Mouse (Mus musculus): ENCODE measurements at regions not wholly inside any gene's neighbourhood (a gene's known extent, or its start where the extent isn't known, plus 50 kb on each side); places are given as distances from the start of the nearest gene placed in this dataset.

- Histone ChIP-seq H3K27me3 (ENCODE audit: control insufficient read depth, insufficient read depth, low read length) (no peaks in the 10 kb centered on the region), H3K9ac (replicated peaks; ENCODE audit: low read length) (no peak overlapping the region), H3K4me1 (ENCODE audit: control insufficient read depth, insufficient read depth, low read length) (no peaks in the 10 kb centered on the region), H3K36me3 (replicated peaks; ENCODE audit: control insufficient read depth, insufficient read depth, low read depth, low read length) (no peaks in the 10 kb centered on the region), H3K27ac (replicated peaks; ENCODE audit: low read depth, low read length) (no peak overlapping the region), H3K4me2 (ENCODE audit: low read depth, low read length) (no peak overlapping the region), H3K4me3 (ENCODE audit: low read depth, low read length) (no peak overlapping the region), H3K9me3 (replicated peaks; ENCODE audit: control insufficient read depth, low read length) (no peaks in the 10 kb centered on the region)
- no peak for ATAC-seq (replicated peaks; ENCODE audit: insufficient number of reproducible peaks, low FRiP score, low TSS enrichment, low read depth)
- no peak for DNase-seq (ENCODE audit: low spot score)
Measured at GRCm38 (mm10) chr9:61779165-61779564, 135.2 kb downstream of the Rplp1 start.

GRCm38 (mm10) chr9:61776446-61776845 is 137.9 kb downstream of the Rplp1 start:
- Histone ChIP-seq H3K27me3 (ENCODE audit: control insufficient read depth, insufficient read depth, low read length) (no peaks in the 10 kb centered on the region), H3K4me3 (ENCODE audit: low read depth, low read length) (no peak overlapping the region), H3K4me2 (ENCODE audit: low read depth, low read length) (no peak overlapping the region), H3K9me3 (replicated peaks; ENCODE audit: control insufficient read depth, low read length) (no peaks in the 10 kb centered on the region), H3K4me1 (ENCODE audit: control insufficient read depth, insufficient read depth, low read length) (no peaks in the 10 kb centered on the region), H3K27ac (replicated peaks; ENCODE audit: low read depth, low read length) (no peak overlapping the region), H3K9ac (replicated peaks; ENCODE audit: low read length) (no peak overlapping the region), H3K36me3 (replicated peaks; ENCODE audit: control insufficient read depth, insufficient read depth, low read depth, low read length) (no peaks in the 10 kb centered on the region)
- ATAC-seq (replicated peaks; ENCODE audit: insufficient number of reproducible peaks, low FRiP score, low TSS enrichment, low read depth), result no peak
- 95% methylated on average over 2 of the region's 2 CpGs for WGBS
- DNase-seq (ENCODE audit: low spot score), result no peak

GRCm38 (mm10) chr9:61770207-61770955 is 144.0 kb downstream of the Rplp1 start:
- Histone ChIP-seq H3K9ac (replicated peaks; ENCODE audit: low read length) (no peak overlapping the region), H3K4me1 (ENCODE audit: control insufficient read depth, insufficient read depth, low read length) (no peaks in the 10 kb centered on the region), H3K4me3 (ENCODE audit: low read depth, low read length) (no peak overlapping the region), H3K27ac (replicated peaks; ENCODE audit: low read depth, low read length) (no peak overlapping the region), H3K36me3 (replicated peaks; ENCODE audit: control insufficient read depth, insufficient read depth, low read depth, low read length) (no peaks in the 10 kb centered on the region), H3K9me3 (replicated peaks; ENCODE audit: control insufficient read depth, low read length) (no peaks in the 10 kb centered on the region), H3K27me3 (ENCODE audit: control insufficient read depth, insufficient read depth, low read length) (no peaks in the 10 kb centered on the region), H3K4me2 (ENCODE audit: low read depth, low read length) (no peak overlapping the region)
- WGBS, result 80% methylated on average over 17 of the region's 17 CpGs
- ATAC-seq (replicated peaks; ENCODE audit: insufficient number of reproducible peaks, low FRiP score, low TSS enrichment, low read depth) (no peak), DNase-seq (ENCODE audit: low spot score) (no peak)

- no peak overlapping the region for H3K9ac ChIP-seq (replicated peaks; ENCODE audit: low read length)
- no peaks in the 10 kb centered on the region for H3K36me3 ChIP-seq (replicated peaks; ENCODE audit: control insufficient read depth, insufficient read depth, low read depth, low read length)
- no peak overlapping the region for H3K4me3 ChIP-seq (ENCODE audit: low read depth, low read length)
- ATAC-seq (replicated peaks; ENCODE audit: insufficient number of reproducible peaks, low FRiP score, low TSS enrichment, low read depth) (no peak), DNase-seq (ENCODE audit: low spot score) (no peak)
- no peak overlapping the region for H3K4me2 ChIP-seq (ENCODE audit: low read depth, low read length)
- H3K9me3 ChIP-seq (replicated peaks; ENCODE audit: control insufficient read depth, low read length), result no peaks in the 10 kb centered on the region
- H3K27me3 ChIP-seq (ENCODE audit: control insufficient read depth, insufficient read depth, low read length), result no peaks in the 10 kb centered on the region
- no peaks in the 10 kb centered on the region for H3K4me1 ChIP-seq (ENCODE audit: control insufficient read depth, insufficient read depth, low read length)
- no peak overlapping the region for H3K27ac ChIP-seq (replicated peaks; ENCODE audit: low read depth, low read length)
- 77% methylated on average over 6 of the region's 6 CpGs for WGBS
Measured at GRCm38 (mm10) chr9:61766187-61766586, 148.2 kb downstream of the Rplp1 start.

- Histone ChIP-seq H3K4me1 (ENCODE audit: control insufficient read depth, insufficient read depth, low read length) (no peaks in the 10 kb centered on the region), H3K4me2 (ENCODE audit: low read depth, low read length) (no peak overlapping the region), H3K9me3 (replicated peaks; ENCODE audit: control insufficient read depth, low read length) (no peaks in the 10 kb centered on the region), H3K27ac (replicated peaks; ENCODE audit: low read depth, low read length) (no peak overlapping the region), H3K9ac (replicated peaks; ENCODE audit: low read length) (no peak overlapping the region), H3K36me3 (replicated peaks; ENCODE audit: control insufficient read depth, insufficient read depth, low read depth, low read length) (no peaks in the 10 kb centered on the region), H3K4me3 (ENCODE audit: low read depth, low read length) (no peak overlapping the region), H3K27me3 (ENCODE audit: control insufficient read depth, insufficient read depth, low read length) (no peaks in the 10 kb centered on the region)
- WGBS, result 38% methylated on average over 5 of the region's 5 CpGs
- ATAC-seq (replicated peaks; ENCODE audit: insufficient number of reproducible peaks, low FRiP score, low TSS enrichment, low read depth) (no peak), DNase-seq (ENCODE audit: low spot score) (no peak)
Measured at GRCm38 (mm10) chr9:61765366-61765765, 149.0 kb downstream of the Rplp1 start.

- no peak overlapping the region for H3K27ac ChIP-seq (replicated peaks; ENCODE audit: low read depth, low read length)
- no peak for DNase-seq (ENCODE audit: low spot score)
- 84% methylated on average over 3 of the region's 3 CpGs for WGBS
- H3K9ac ChIP-seq (replicated peaks; ENCODE audit: low read length), result no peak overlapping the region
- no peaks in the 10 kb centered on the region for H3K27me3 ChIP-seq (ENCODE audit: control insufficient read depth, insufficient read depth, low read length)
- H3K36me3 ChIP-seq (replicated peaks; ENCODE audit: control insufficient read depth, insufficient read depth, low read depth, low read length), result no peaks in the 10 kb centered on the region
- no peak overlapping the region for H3K4me3 ChIP-seq (ENCODE audit: low read depth, low read length)
- H3K4me1 ChIP-seq (ENCODE audit: control insufficient read depth, insufficient read depth, low read length), result peaks cover 4% of the 10 kb centered on the region; the same call in 1 of the 2 replicates
- H3K9me3 ChIP-seq (replicated peaks; ENCODE audit: control insufficient read depth, low read length), result no peaks in the 10 kb centered on the region
- ATAC-seq (replicated peaks; ENCODE audit: insufficient number of reproducible peaks, low FRiP score, low TSS enrichment, low read depth), result no peak
- no peak overlapping the region for H3K4me2 ChIP-seq (ENCODE audit: low read depth, low read length)
Measured at GRCm38 (mm10) chr9:61757806-61758205, 156.5 kb downstream of the Rplp1 start.

GRCm38 (mm10) chr9:61756801-61757342 is 157.5 kb downstream of the Rplp1 start:
- 82% methylated on average over 21 of the region's 24 CpGs for WGBS
- H3K4me2 ChIP-seq (ENCODE audit: low read depth, low read length), result no peak overlapping the region
- H3K4me3 ChIP-seq (ENCODE audit: low read depth, low read length), result no peak overlapping the region
- no peaks in the 10 kb centered on the region for H3K36me3 ChIP-seq (replicated peaks; ENCODE audit: control insufficient read depth, insufficient read depth, low read depth, low read length)
- peaks cover 4% of the 10 kb centered on the region; the same call in 1 of the 2 replicates for H3K4me1 ChIP-seq (ENCODE audit: control insufficient read depth, insufficient read depth, low read length)
- no peak for DNase-seq (ENCODE audit: low spot score)
- H3K27ac ChIP-seq (replicated peaks; ENCODE audit: low read depth, low read length), result no peak overlapping the region
- H3K9ac ChIP-seq (replicated peaks; ENCODE audit: low read length), result no peak overlapping the region
- H3K9me3 ChIP-seq (replicated peaks; ENCODE audit: control insufficient read depth, low read length), result no peaks in the 10 kb centered on the region
- H3K27me3 ChIP-seq (ENCODE audit: control insufficient read depth, insufficient read depth, low read length), result no peaks in the 10 kb centered on the region
- ATAC-seq (replicated peaks; ENCODE audit: insufficient number of reproducible peaks, low FRiP score, low TSS enrichment, low read depth), result 0 out of 2 replicates have a peak, but pooled peaks have one; percentile 23

GRCm38 (mm10) chr9:61756224-61756800 is 158.0 kb downstream of the Rplp1 start:
- 69% methylated on average over 15 of the region's 15 CpGs for WGBS
- peaks cover 4% of the 10 kb centered on the region; the same call in 1 of the 2 replicates for H3K4me1 ChIP-seq (ENCODE audit: control insufficient read depth, insufficient read depth, low read length)
- H3K4me3 ChIP-seq (ENCODE audit: low read depth, low read length), result no peak overlapping the region
- 0 out of 2 replicates have a peak, but pooled peaks have one; percentile 3 for ATAC-seq (replicated peaks; ENCODE audit: insufficient number of reproducible peaks, low FRiP score, low TSS enrichment, low read depth)
- H3K9me3 ChIP-seq (replicated peaks; ENCODE audit: control insufficient read depth, low read length), result no peaks in the 10 kb centered on the region
- no peaks in the 10 kb centered on the region for H3K36me3 ChIP-seq (replicated peaks; ENCODE audit: control insufficient read depth, insufficient read depth, low read depth, low read length)
- H3K4me2 ChIP-seq (ENCODE audit: low read depth, low read length), result no peak overlapping the region
- DNase-seq (ENCODE audit: low spot score), result no peak
- H3K27me3 ChIP-seq (ENCODE audit: control insufficient read depth, insufficient read depth, low read length), result no peaks in the 10 kb centered on the region
- no peak overlapping the region for H3K27ac ChIP-seq (replicated peaks; ENCODE audit: low read depth, low read length)
- no peak overlapping the region for H3K9ac ChIP-seq (replicated peaks; ENCODE audit: low read length)

Measured in embryonic facial prominence, embryonic 11.5 days (tissue).